Mouse (Mus musculus): ENCODE data around the gene Slc22a23.

Slc22a23 gene

DNA sequence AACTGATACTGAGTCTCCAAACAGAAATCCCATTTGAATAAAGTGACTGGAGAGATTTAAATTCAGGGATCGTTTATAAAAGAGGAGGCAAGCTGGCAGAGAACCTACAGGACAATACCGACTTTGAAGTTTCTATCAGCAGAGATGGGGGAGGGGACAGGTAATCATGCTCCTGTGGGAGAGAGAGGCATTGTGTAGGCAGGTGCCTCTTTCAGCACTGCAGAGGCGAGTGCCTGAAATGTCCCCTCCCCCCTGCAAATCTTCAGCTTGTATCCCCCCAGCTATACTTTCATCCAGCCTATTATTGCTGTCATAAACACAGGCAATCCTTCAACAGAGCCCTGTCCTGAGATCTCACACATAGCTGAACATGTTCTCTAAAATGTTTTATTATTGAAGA is 43.4 kb downstream of the Slc22a23 start:
- DNase-seq (ENCODE audit: low read depth, low spot score), result no peak

DNA sequence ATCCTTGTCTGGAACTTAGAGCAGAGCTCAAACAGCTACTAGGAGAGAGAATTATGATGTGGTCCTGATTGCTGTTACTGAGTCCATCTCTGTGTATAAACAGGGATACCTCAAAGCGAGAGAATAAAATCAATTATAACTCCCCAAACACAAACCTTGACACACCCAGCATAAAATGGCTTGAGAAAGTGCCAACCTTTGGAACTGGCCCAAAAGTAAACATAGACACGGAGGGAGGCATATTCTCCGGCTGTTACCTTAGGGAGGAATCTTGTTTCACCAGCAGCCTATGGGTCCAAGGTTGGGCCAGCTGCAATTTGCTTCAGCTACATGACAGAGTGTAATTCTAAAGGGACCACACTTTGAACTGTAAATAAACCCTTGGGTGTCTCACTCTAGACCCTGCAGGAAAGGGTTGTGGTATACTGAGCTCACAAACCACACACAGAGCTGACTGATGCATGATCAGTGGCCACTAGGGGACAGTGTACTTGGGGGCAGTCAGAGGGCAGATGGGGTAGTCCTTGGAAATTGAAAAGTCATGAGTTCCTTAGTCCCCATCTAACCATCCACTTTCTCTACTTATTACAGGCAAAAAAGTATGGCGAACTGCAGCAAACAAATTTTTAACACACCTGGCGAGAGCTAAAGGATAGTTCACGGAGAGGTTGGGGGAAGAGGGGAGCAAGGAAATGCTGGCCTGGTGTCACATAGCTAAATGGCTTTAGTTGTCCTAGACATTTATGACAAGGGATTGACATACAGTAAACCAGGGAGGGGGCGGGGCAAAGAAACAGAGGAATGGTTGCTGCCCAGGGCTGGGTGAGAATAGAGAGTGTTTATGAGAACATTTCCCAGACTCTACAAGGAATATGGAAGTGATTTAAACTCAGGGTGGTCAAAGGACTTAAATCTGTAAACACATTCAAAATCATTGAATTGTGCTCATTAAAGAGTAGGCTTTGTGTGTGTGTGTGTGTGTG is 45.3 kb downstream of the Slc22a23 start:
- DNase-seq (ENCODE audit: low read depth, low spot score), result no peak

DNA sequence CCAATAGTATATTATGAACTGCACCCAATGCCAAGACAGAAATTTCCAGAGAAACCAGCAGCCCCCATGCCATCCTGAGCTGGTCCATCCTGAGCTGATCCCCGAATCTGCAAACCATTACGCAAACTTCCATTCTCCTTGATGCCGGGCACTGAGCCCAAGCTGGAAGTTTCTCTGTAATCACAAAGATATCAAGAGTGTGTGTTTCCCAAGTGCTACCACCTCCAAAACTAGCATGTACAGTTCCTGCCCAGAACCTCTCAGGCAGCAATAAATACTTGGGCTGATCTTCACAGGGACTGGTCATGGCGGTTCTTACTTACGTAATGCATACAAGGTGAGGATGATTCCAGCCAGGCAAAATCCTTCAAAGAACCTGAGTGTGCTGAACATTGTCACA is 46.3 kb downstream of the Slc22a23 start:
- no peak for DNase-seq (ENCODE audit: low read depth, low spot score)

DNA sequence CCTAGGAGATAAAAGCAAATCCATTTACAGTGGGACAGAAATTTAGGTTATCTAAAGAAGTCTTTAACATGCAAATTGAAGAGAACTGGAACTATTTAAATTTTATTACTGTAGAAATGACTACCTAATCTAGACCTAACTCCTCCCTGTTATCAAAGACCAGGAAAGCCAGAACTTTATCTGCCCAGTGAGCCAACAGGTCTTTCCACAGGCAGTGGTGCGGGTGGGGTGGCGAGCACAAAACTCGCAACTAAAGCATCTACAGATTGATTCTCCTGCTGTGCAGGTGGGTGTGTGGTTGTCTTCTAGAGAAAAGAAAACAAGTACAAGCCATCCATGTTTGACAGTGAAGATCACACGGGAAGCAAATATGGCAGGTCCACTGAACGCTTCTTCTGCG is 46.9 kb downstream of the Slc22a23 start:
- DNase-seq (ENCODE audit: low read depth, low spot score), result no peak

DNA sequence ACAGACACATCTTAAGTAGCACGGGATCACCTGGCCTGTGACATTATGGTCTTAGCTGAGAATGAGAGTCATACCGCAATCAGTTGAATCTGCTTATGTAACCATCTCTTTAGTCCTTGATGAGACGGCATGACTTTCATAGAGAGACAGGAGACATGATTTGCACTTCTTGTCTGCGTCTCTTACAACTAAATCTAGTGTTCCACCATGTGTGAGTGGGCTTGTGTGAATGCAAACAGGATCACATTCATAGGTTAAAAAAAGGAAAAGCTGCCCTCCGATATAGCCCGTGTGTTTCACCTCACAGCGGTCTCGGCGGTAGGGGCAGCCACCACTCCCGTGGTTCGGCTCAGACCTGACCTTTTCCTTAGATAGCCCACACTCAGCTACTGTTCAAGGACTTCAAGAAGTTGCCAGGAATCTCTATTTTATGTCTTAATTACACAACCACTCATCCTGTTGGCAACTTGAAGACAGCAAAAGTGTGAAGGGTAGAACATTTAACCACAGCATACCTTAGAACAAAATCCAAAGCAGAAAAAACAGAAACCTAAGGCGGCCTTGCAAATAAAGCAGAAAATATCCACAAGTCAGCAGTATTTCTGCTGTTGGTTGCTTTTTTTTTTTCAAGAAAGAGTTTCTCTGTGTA is 49.1 kb downstream of the Slc22a23 start:
- no peak for DNase-seq (ENCODE audit: low read depth, low spot score)

DNA sequence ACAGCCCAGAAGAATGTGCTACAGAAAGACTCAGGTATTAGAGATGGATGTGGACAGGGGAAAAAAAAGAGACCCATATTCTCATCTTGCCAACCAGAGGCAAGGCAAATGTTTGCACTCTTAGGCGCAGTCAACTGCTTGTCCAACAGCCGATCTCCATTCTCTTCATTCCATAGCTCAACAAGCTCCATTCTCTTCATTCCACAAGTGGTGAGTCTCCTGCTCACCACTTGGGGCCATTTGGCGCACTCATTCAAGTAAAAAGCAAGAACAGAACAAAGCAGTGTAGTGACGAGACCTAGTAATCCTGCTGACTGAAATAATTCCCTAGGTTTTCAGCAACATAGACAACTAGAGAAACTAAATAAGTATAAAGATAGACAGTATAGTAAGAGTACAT is 50.8 kb downstream of the Slc22a23 start:
- no peak for DNase-seq (ENCODE audit: low read depth, low spot score)

DNA sequence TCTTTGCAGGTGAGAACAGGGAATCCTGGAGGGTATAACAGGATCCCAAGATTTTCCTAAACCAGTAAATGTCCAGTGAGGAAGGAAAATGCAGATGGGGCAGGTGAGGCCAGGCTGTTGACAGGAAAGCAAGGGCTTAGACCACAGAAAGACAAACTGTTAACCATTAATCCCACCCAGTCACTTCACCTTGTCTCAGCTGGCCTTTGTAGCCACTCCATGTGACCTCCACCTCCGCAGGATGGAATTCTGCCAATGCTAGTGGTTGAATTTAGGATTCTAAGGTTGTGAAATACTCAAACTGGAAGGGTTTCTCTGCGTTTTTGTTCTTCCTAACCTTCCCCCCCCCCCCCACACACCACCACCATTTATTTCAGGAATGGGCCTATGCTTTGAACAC is 52.9 kb downstream of the Slc22a23 start:
- no peak for DNase-seq (ENCODE audit: low read depth, low spot score)

DNA sequence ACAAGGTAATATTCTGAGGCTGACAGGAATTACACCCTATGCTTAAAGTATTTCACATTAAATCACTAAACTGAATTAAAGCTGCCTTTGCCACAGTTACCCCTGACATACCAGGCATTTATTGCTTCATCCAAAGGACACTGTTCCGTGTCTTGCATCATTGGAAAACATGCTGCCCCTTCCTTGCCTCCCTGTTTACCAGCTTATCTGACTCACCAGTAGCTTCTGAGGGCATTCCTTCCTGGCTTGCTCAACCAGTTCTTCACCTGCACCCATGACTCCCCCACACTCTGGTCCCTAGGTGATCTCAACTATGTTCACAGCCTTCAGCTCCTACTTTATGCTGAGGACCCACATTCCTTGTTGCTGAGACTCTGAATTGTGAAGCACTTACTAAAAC is 54.6 kb downstream of the Slc22a23 start:
- no peak for DNase-seq (ENCODE audit: low read depth, low spot score)

DNA sequence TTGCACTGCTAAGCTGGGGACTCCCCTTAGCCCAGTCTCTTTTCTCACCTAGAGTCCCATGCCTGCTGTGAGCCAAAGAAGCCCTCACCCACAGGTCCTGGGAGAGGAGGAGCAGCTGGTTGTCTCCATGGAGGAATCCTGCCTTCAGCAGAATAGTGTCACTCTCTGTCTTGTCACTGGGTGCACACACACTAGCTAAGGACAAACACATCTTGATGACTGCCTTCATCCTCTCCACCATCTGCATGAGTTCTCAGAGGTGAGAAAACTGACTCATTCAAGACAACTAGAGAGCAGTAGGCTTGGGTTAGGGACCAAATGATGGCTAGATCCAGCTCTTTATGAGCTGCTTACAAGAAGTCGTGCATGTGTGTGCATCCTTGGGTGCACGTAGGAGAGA is 55.4 kb downstream of the Slc22a23 start:
- DNase-seq (ENCODE audit: low read depth, low spot score), result no peak

DNA sequence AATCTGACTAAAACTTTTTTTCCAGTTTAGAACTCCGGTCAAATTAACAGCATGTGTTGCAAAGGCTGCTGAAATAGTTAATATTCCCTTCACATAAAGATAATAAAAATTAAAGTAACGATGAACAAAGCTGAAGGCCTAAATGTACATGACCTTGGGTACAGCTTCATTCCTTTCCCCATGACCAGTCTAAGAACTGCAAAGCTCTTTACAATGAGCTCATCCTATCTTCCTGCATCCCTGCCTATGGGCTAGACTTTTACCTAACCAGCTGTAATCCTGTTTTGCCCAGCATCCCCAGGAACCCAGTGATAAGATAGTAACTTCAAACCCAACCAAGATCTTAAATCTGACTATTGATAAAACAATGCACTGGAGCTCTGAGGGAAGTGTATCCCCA is 56.9 kb downstream of the Slc22a23 start:
- no peak for DNase-seq (ENCODE audit: low read depth, low spot score)

DNA sequence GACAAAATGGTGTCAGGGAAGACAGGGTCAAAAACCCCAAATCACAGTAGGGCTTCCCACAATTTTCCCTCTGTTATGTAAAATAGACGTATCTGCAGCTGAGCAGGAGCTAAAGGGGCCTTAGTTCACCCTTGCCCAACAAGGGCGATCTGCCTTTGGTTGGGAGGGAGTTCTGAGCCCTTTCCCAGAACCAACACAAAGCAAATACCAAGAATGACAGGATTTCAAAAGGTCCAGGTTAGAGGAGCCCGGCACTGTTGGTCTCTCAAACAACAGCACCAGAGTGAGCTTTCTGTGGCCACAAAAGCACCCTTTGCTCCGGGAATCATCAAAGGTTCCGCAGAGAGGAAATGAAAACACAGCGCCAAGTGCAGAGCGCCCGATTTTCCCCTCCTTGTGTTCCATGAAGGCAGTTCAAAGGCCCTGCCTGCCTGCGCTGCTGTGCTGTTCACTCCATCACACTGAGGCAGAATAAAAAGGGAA is 57.3 kb downstream of the Slc22a23 start:
- DNase-seq (ENCODE audit: low read depth, low spot score), result no peak

DNA sequence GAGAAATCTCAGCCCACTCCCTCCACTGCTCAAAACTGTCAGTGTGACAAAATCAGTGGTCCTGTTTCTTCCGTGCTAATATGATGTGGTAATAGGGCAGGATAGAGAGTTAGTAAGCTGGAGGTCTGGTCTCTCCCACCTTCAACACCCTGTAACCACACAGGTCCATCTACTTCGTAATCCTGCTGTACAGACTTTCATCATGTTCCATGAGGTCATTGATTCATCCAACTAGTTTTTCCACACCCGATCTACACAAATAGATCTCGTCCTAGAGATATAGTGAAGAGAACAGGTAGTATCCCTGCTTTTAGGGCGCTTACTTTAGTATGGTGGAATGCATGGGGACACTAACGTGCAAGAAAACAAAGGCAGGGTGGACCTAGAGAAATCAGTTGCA is 63.6 kb downstream of the Slc22a23 start:
- DNase-seq (ENCODE audit: low read depth, low spot score), result no peak

DNA sequence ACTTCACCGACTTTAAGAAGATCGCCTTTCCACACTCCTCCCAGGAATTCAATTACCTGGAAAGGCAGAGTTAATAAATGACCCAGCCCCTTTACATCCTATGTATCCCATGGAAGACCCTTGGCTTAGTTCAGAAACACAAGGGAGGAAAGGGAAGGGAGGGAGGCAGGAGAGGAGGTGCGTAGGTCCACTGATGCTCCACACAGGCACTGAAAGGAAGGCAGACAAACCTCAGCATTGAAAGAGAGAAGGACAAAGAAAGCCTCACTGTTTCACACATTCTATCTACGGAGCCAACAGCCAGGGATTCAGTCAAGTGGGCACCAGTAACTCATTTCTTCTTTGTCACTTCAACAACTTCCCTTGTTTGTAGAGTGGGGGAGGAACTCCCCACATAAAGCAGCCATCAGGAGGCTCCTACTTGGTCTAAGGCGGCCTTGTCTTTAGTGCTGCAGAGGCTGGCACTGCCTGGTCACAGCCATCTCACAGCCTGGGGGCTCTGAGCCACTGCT is 66.2 kb downstream of the Slc22a23 start:
- DNase-seq (ENCODE audit: low read depth, low spot score), result no peak

DNA sequence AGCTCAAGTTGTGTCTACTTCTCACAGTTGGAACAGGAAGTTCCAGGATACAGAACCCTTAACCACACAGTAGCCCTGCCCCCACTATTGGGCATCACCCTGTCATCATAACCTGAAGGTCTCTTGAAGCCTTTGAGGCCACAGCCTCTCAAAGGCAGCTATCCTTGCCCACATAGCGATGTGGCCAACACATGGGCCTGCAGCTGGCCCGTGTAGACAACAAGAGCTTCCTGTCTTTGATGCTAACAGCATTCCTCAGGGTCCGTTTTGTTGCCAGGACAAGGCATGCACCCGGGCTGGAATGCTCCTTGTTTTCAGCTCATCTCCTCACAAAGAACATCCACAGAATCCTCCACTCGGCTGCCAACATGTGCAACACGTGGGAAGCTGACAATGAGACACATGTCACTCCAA is 66.7 kb downstream of the Slc22a23 start:
- DNase-seq (ENCODE audit: low read depth, low spot score), result no peak

DNA sequence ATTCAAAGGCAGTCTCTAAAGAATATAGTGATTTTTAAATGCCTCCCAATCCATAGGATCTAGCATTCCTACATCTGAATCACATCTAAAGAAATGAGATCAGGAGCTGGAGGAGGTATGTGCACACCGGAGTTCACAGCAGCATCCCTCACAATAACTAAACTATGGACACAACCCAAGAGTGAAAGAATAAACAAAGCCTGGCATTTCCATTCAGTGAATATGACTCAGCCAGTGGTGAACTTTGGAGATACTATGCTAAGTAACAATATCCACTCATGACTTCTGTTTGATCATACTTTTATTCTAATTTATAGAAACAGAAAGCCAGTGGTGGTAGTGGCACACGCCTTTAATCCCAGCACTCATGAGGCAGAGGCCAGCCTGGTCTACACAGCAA is 67.4 kb downstream of the Slc22a23 start:
- DNase-seq (ENCODE audit: low read depth, low spot score), result no peak

DNA sequence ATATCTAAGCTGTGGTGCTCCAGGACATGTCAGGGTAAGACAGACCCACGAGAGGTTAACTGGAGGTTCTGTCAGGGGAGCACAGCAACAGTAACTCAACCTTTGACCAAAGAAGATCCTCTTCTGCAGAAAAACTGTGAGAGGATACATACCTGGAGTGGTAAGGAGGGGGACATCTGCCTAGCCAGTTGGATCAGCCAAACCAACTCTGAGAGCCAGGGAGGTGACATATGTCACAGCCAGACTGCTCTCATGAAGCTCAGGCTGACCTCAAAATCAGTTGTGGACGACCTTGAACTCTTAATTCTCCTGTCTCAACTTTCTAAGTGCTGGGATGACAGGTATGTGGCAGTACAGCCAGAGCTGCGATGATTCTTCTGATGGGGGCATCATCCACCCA is 68.0 kb downstream of the Slc22a23 start:
- no peak for DNase-seq (ENCODE audit: low read depth, low spot score)

DNA sequence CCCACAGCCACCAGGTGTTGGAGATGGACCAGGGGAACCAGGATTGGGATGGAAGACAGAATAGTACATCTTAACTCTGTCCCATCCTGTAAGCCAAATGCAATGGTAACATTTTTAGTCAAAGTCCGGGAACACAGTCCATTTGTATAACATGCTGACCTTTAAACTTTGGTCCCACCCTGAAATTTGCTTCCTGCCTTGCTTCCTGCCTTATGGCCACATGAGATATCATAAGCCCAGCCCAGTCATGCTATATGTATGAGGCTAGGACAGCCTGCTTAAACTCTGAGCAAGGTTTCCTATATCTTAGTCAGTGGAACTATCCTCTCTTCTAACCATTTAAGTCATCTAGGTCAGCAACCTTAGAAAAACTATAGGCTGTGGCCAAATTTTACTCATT is 70.1 kb downstream of the Slc22a23 start:
- DNase-seq (ENCODE audit: low read depth, low spot score), result no peak

DNA sequence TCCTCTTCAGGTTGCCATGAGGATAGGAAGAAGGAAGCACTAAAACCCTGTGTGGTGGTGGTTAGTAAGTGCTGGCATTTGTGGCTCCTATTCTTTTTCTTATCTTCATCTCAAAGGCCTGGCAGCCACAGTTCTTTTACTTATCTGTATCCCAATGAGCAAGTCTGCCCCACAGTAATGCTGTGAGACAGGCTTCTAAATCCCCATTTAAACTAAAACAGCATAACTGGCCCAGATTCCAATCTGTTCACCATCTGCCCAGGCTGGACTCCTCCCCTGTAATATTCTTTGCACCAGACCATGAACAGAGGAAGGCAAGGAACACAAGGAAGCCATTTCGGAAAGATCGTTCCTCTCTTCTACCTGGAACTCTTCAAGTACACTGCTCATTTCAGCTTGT is 70.6 kb downstream of the Slc22a23 start:
- DNase-seq (ENCODE audit: low read depth, low spot score), result no peak

DNA sequence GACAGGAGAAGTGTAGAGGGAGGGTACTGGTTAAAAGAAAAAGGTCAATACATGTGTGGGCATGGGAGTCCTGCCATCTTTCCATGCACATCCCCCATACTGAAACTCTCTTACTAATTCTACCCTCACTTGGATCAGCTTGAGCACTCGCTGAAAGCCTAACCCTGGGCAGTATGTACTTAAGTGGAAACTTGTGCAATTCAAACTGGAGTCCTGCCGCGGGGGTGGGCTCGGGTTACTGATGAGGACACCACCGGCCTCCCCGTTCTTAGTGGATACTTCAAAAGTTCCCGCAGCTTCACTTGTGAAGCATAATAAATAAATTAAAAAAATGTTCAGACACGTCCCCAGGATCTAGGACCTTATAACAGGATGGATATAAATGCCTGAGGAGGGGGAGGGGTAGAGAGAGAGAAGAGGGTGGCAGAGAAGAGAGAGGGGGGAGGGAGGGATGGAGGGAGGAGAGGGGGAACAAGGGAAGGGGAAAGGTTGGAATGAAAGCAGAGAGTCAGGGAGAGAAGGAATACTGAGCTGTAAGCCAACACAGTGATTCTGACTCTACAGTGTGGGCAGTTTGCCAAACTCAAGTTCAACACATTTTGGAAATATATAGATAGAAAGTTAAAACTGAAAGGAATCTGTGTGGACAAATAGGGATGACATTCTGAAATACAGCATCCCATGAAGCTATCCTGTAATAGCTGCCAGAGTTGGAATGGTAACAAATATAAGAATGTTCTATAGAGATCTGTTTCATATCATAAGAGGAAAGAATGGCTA is 72.5 kb downstream of the Slc22a23 start:
- DNase-seq (ENCODE audit: low read depth, low spot score), result no peak

DNA sequence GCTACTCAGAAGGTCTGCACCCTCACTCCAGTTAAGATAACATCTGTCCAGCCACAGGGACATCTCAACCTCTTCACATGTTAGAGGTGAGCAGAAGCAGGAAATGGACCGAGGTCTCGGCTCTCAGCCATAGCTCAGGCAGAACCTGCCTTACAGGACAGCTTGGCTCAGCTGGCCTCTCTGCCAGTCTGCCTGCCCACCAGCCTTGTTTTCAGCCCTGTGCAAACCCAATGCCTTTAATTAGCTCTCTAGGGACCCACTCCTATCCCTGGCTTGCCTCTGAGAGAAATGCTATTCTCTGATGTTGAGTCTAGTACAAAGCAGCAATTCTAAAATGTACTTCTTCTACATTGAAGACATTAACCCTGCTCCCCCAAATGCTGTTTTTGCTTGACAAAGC is 73.3 kb downstream of the Slc22a23 start:
- DNase-seq (ENCODE audit: low read depth, low spot score), result no peak

DNA sequence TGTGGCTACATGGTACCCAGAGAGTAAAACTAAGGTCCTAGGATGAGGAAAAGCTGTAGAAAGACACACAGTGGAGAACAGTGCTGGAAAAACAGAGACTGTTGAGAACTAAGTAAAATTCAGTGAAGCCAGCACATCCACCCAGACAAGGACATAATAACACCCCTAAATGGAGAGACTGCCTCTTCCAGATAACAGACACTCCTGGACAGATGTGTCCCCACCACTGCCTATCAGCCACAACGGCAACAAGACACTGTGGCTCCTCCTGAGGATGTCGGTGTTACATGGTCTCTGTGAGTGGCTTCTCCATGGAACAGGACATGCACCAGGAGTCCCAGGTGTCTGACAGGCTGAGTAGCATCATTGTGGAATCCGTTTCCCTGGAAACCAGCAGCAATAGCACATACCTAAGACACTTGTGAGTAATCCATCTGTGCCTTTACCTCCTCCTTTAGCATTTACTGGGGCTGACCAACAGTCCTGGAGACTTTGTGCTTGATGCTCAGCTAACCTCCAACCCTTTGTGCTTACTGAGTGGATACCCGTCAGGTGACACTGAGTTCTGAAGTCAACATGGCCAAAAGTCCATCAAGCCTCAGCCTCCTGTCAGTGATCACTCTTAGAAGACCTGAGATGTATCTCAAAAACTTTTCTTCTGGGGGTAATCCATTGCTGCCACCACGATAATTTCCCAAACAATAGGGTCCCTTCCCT is 73.9 kb downstream of the Slc22a23 start:
- no peak for DNase-seq (ENCODE audit: low read depth, low spot score)
